Mouse (Mus musculus) heart, adult 2 months (tissue): ENCODE measurements around the gene Rpl12. TPM values are rescaled to one million over a fixed set of nuclear protein-coding genes. Genes with fewer than 3 reads are reported as not detected.

Experiments used
- DNase-seq, 2 experiments: peaks; one replicate each; pipeline ENCODE4 v3.0.0; 2021
- H3K27ac ChIP-seq: fragments of 200-600 bp; 2 replicates; pipeline ENCODE4 v1.8.1; 2022
- H3K27me3 ChIP-seq: fragments of 200-500 bp; 2 replicates; pipeline ENCODE4 v1.6.1; 2012; ENCODE audit warnings: mild to moderate bottlenecking, low read length, inconsistent platforms, mixed read lengths; ENCODE audit not compliant: control insufficient read depth, insufficient read depth
- H3K36me3 ChIP-seq: fragments of 200-500 bp; 2 replicates; pipeline ENCODE4 v1.6.1; 2012; ENCODE audit warnings: low read length, inconsistent platforms; ENCODE audit not compliant: control insufficient read depth, insufficient read depth
- H3K4me1 ChIP-seq: fragments of 200-500 bp; 2 replicates; pipeline ENCODE4 v1.6.1; 2011; ENCODE audit warnings: low read length; ENCODE audit not compliant: control insufficient read depth, insufficient read depth
- H3K4me3 ChIP-seq: fragments of 200-600 bp; 2 replicates; pipeline ENCODE4 v1.8.1; 2022
- H3K79me2 ChIP-seq: fragments of 200-500 bp; replicated peaks from 2 replicates; pipeline ENCODE4 v1.6.1; 2012; ENCODE audit warnings: mild to moderate bottlenecking, inconsistent platforms, low read length, moderate library complexity, mixed read lengths; ENCODE audit not compliant: control insufficient read depth, insufficient read depth
- H3K9ac ChIP-seq: fragments of 200-500 bp; 2 replicates; pipeline ENCODE4 v1.6.1; 2012; ENCODE audit warnings: low read depth, mild to moderate bottlenecking, control low read depth, inconsistent platforms, low read length, mixed read lengths
- CTCF ChIP-seq: fragments of 200-600 bp; IDR thresholded peaks from 2 replicates; pipeline ENCODE4 v1.8.1; 2022; ENCODE audit warnings: antibody characterized with exemption, mild to moderate bottlenecking, moderate library complexity
- EP300 ChIP-seq: fragments of 200-500 bp; IDR thresholded peaks from 2 replicates; pipeline ENCODE4 v1.6.1; 2011; ENCODE audit warnings: low read depth, low read length, control low read depth; ENCODE audit not compliant: insufficient read depth
- POLR2A ChIP-seq: fragments of 200-500 bp; IDR thresholded peaks from 2 replicates; pipeline ENCODE4 v1.6.1; 2011; ENCODE audit warnings: mild to moderate bottlenecking, low read depth, low read length, control low read depth; ENCODE audit not compliant: insufficient read depth
- WGBS: fragments of 180-500 bp; shearing (Covaris S2); methylation state at CpG from one replicate; pipeline ENCODE4 v1.1.7; 2018; 5-methylcytosine and 5-hydroxymethylcytosine counted together
- intact Hi-C: fragments of 180-260 bp; cut with DNase I; formaldehyde crosslinking; loops from one replicate; pipeline ENCODE4 v1.15.1; 2025
- polyA plus RNA-seq: library from polyadenylated mRNA; depleted of rRNA; stranded (reverse); fragments of >200 nt; gene quantifications from 2 replicates; pipeline ENCODE4 v1.2.3, GENCODE M21; 2012
- total RNA-seq, 2 experiments: library from RNA; stranded (reverse); gene quantifications; 2 replicates each; pipeline ENCODE4 v1.2.3; 2021

The Rpl12 gene
- total and polyA plus RNA-seq, 3 experiments = 60.6 to 150 (median 64.0) TPM

DNA sequence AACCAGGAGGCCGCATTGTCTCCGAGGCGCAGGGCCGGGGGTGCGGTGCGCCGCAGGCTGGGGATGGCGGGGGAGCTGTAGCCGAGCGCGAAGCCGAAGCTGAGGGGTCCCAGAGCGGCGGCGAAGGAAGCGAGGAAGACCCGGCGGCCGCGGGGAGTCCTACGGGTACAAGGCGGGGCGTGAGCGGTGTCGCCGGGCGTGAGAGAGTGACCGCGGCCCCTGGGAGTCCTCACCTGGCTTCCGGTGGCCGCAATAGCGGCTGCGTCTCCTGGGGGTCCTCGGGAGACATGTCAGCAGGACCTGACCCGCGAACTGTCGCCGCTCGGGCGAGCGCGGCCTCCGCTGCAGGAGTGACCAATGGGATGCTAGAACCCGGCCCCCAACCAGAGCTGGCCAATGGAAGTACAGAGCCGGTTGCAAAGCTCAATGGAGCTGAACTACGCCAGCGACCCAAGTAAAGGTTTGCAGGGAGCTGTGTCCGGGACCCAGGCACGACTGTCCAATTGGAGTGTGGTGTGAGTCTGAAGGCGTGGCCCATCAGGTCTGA, 20.4 kb downstream of the Rpl12 start, which contains the start of gene Slc2a8:
Gene Slc2a8 (minus strand): TSS at position 359 of the 547 bp plus-strand sequence.
- Histone ChIP-seq H3K4me3 (peak within 1 kb of the TSS; percentile 95), H3K9ac (peak within 1 kb of the TSS; percentile 86), H3K4me1 (peaks cover 1% of the 10 kb centered on the region), H3K27ac (peak within 1 kb of the TSS; percentile 74), H3K27me3 (no peaks in the 10 kb centered on the region), H3K79me2 (no peaks in the 10 kb centered on the region), H3K36me3 (no peaks in the 10 kb centered on the region)
- WGBS = under 1% methylated on average over 50 of the region's 50 CpGs
- intact Hi-C loops = loop anchor here (2.0 to 5.0 kb wide), 2 partner anchors 13 to 151 kb away; partner anchors contain the start of gene Garnl3
- DNase-seq = peak; percentile 87 to 94
- no peak for TF ChIP-seq EP300
- TF ChIP-seq POLR2A = peak; percentile 88
- TF ChIP-seq CTCF = no peak

DNA sequence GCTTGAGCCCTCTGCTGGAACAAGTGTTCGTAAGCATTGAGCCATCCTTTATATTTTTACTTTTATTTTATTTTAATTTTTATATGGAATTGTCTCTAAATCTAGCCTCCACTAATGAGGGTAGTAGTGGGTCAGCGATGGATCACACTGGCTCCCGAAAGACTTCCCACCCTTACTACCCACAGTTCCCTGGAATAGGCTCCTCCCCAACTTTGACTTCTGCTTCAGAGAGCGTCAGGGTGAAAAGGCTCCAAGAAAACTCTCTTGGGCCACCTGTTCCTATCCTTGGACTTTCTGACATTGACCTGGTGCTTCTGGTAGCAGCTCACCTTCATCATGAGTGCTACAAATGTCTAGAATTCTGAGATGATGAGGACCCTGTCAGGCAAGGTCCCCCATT, 21.3 kb downstream of the Rpl12 start:
- no peak for DNase-seq
- peak overlapping the region; percentile 95 for H3K4me3 ChIP-seq
- no peaks in the 10 kb centered on the region for H3K27me3 ChIP-seq
- 0 out of 2 replicates have a peak overlapping the region, but pooled peaks have one; percentile 18 for H3K9ac ChIP-seq
- H3K79me2 ChIP-seq = no peaks in the 10 kb centered on the region
- WGBS = 0% methylated on average over 4 of the region's 4 CpGs
- H3K4me1 ChIP-seq = peaks cover 1% of the 10 kb centered on the region
- intact Hi-C loops = loop anchor here (2.0 to 5.0 kb wide), 2 partner anchors 14 to 150 kb away; partner anchors contain the start of gene Garnl3
- TF ChIP-seq CTCF (no peak), POLR2A (peak; percentile 46; the same call in 1 of the 2 replicates)
- H3K27ac ChIP-seq = peak overlapping the region; percentile 52
- H3K36me3 ChIP-seq = no peaks in the 10 kb centered on the region

DNA sequence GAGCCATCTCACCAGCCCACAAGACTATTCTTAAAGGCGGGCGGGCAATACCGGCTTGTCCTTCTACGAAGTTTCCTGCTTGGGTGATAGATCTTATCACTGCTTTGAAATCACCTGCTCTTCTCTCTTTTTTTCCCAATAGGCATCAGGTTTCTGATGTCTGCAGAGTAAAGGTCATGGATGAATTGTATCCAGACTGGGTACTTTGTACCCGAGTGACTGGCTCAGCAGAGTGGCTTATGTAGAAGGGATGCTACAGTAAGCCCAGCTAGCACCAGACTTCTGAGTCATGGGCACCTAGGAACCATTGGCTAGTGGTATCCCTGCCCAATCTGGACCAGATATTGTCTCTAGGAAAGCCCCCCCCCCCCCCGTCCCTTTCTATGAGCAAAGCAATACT, 22.3 kb downstream of the Rpl12 start:
- no peak overlapping the region for H3K4me3 ChIP-seq
- intact Hi-C loops = loop anchor here (2.0 to 5.0 kb wide), 2 partner anchors 15 to 149 kb away; partner anchors contain the start of gene Garnl3
- H3K27me3 ChIP-seq = no peaks in the 10 kb centered on the region
- no peaks in the 10 kb centered on the region for H3K36me3 ChIP-seq
- TF ChIP-seq EP300 (no peak), CTCF (no peak), POLR2A (no peak)
- 53% methylated on average over 6 of the region's 6 CpGs for WGBS
- DNase-seq = no peak
- H3K9ac ChIP-seq = no peak overlapping the region
- H3K4me1 ChIP-seq = peaks cover 1% of the 10 kb centered on the region
- H3K79me2 ChIP-seq = no peaks in the 10 kb centered on the region
- no peak overlapping the region for H3K27ac ChIP-seq

DNA sequence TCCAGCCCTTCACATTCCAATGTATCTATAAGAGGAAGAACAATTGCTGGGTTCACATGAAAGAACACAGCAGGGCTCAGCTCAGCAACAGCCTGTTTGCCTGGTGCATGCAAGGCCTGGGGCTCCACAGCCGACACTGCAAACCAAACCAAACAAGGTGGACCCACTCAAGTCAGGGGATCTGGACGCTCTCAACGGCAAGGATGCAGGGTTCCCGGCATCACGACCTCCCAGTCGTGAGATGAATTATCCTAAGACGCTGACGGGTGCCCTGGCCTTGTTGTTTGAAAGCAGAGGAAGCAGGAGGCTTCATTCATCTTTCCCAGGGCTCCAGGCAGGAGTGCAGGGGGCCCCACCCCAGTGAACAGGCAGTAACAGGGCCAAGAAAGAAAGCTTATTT, 24.5 kb downstream of the Rpl12 start:
- no peak for DNase-seq
- TF ChIP-seq EP300 (no peak), POLR2A (no peak), CTCF (no peak)
- Histone ChIP-seq H3K27me3 (no peaks in the 10 kb centered on the region), H3K4me3 (no peak overlapping the region), H3K4me1 (no peaks in the 10 kb centered on the region; the same call in none of the 2 replicates), H3K9ac (no peak overlapping the region), H3K36me3 (no peaks in the 10 kb centered on the region), H3K27ac (no peak overlapping the region), H3K79me2 (no peaks in the 10 kb centered on the region)
- 76% methylated on average over 8 of the region's 8 CpGs for WGBS
- intact Hi-C loops = no loop called here

DNA sequence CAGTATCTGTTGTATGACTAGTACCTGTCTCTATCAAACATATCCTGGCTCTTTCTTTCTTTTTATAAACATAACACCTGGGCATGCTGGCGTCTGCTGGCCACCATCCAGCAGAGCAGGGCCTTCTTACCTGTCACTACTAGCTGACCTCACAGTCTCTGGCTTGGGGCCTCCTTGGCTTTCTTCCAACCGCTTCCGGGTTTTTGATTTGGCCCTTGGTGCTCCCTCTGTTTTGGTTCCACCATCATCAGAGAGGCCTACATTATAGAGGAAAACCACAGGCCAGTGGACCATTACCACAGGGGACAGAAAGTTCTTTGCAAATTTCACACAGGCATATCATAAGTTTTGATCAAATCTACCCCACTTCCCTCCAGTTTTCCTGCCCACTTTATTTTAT, 28.0 kb downstream of the Rpl12 start:
- no peak overlapping the region for H3K9ac ChIP-seq
- no peaks in the 10 kb centered on the region for H3K4me1 ChIP-seq
- no peak for TF ChIP-seq CTCF
- no peak for TF ChIP-seq POLR2A
- no peak for TF ChIP-seq EP300
- 60% methylated on average over 3 of the region's 3 CpGs for WGBS
- no peaks in the 10 kb centered on the region for H3K79me2 ChIP-seq
- no peak overlapping the region for H3K4me3 ChIP-seq
- H3K36me3 ChIP-seq = no peaks in the 10 kb centered on the region
- DNase-seq = no peak
- no peaks in the 10 kb centered on the region for H3K27me3 ChIP-seq
- intact Hi-C loops = no loop called here
- no peak overlapping the region for H3K27ac ChIP-seq

DNA sequence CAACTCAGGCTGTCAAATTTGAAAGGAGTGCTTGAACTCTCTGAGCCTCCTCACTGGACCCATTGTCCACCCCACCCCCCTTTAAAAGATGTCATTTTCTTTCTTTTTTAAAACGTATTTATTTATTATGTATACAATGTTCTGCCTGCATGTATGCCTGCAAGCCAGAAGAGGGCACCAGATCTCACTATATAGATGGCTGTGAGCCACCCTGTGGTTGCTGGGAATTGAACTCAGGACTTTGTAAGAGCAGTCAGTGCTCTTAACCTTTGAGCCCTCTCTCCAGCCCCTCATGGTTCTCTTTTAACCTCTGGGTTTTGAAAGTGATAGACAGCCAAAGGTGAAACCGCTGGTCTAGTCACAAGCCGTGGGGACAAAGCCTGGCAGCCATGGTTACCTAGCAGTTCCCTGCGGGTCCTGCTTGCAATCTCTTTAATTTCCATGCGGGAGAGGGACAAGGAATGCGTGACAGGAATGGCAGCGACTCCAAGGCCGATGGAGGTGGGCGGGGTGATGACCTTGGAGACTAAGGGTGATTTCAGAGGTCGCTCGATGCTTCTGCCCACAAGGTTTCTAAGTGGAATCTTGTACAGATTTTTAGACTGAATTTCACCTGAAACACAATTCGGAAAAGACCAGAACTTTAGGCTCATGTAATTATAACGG, 28.9 kb downstream of the Rpl12 start:
- 65% methylated on average over 13 of the region's 13 CpGs for WGBS
- Histone ChIP-seq H3K27me3 (no peaks in the 10 kb centered on the region), H3K79me2 (no peaks in the 10 kb centered on the region), H3K4me1 (no peaks in the 10 kb centered on the region), H3K4me3 (no peak overlapping the region), H3K36me3 (no peaks in the 10 kb centered on the region), H3K9ac (no peak overlapping the region), H3K27ac (no peak overlapping the region)
- TF ChIP-seq POLR2A = no peak
- TF ChIP-seq CTCF = peak; percentile 76
- no peak for TF ChIP-seq EP300
- intact Hi-C loops = no loop called here
- DNase-seq = no peak
